In the genomic region with DNA sequence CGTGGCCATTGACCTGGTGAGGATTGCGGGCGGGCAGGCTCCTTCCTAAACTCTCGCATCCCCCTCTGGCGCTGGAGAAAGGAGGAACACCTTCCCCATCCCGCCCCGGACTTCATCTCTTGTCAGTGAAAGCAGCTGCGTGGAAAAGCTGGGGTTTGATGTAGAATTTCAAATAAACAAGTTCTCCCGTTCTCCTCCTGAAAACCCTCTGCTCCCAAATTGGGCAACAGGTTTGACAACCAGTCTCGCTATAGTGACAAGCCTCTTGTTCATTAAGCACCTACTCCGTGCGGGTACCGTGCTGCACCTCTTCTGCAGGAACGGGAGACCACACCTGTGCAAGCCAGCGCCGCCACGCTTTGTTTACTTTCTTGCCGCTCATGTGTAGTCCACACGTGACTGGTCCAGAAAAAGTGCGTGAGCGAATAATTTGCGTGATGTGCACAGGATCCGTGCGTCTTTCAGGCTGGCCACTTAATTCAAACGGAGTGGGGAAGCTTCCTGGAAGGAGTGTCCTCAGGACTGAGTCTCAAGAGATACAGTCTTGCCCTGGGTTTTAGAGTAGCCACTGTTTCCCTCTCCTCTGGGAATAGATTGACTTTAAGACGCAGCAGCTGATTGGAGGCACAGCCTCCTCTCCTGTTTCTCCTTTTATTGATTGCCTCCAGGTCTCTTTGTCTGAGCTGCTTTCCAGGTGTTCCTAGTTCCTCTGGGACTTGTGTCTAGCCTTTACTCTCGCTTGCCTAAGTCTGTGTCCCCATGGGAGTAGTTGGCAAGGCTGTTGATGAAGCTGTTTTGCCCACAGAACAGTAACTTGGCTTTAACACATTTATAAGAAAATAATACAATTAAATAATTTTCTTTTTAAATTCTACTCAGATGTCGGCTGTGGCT, we compare ENCODE assay signal across 7 mouse cellular contexts. TPM values are rescaled to one million over a fixed set of nuclear protein-coding genes. Genes with fewer than 3 reads are reported as not detected.
DNase-seq lines count a peak whose midpoint lies in the region; ATAC-seq and TF ChIP-seq lines count a peak whose summit lies in the region.

No protein-coding gene starts in this region.

- TF ChIP-seq CTCF in lung, adult 2 months (IDR thresholded peaks at IDR 0.05; ENCODE audit: insufficient read depth, low read length), result no peak

- H3K9me3 ChIP-seq in embryonic facial prominence, embryonic 13.5 days, result no peaks in the 10 kb centered on the region
- H3K9me3 ChIP-seq in intestine, embryonic 16.5 days (ENCODE audit: control insufficient read depth, low read length), result no peaks in the 10 kb centered on the region

- H3K36me3 ChIP-seq in embryonic facial prominence, embryonic 13.5 days, result no peaks in the 10 kb centered on the region
- H3K36me3 ChIP-seq in intestine, embryonic 16.5 days (ENCODE audit: control insufficient read depth, insufficient read depth, low read length), result no peaks in the 10 kb centered on the region
- H3K36me3 ChIP-seq in myocyte (ENCODE audit: control insufficient read depth, insufficient read depth), result no peaks in the 10 kb centered on the region

- no peak for TF ChIP-seq POLR2A in lung, adult 2 months (IDR thresholded peaks at IDR 0.05; ENCODE audit: borderline replicate concordance, extremely low read depth, low read depth, low read length)
- TF ChIP-seq POLR2A in myocyte (IDR thresholded peaks at IDR 0.05; ENCODE audit: insufficient read length, low read depth), result no peak

- peak overlapping the region; percentile 98 for H3K4me2 ChIP-seq in embryonic facial prominence, embryonic 13.5 days
- H3K4me2 ChIP-seq in intestine, embryonic 16.5 days (ENCODE audit: low read depth, low read length), result peak overlapping the region; percentile 99
- H3K4me2 ChIP-seq in myocyte (ENCODE audit: low read depth), result peak overlapping the region; percentile 42

- WGBS in lung, adult 2 months, result 10% methylated on average over 28 of the region's 28 CpGs
- 3% methylated on average over 28 of the region's 28 CpGs for WGBS in embryonic facial prominence, embryonic 13.5 days
- WGBS in intestine, embryonic 16.5 days, result 5% methylated on average over 28 of the region's 28 CpGs

- peak; percentile 18 for DNase-seq in lung, adult 2 months
- DNase-seq in lung, postnatal 10 days, result no peak
- DNase-seq in right cerebral cortex, postnatal 4 days, result no peak
- no peak for DNase-seq in left cerebral cortex, adult 11 months (ENCODE audit: low spot score)

- H3K4me1 ChIP-seq in lung, adult 2 months (ENCODE audit: control insufficient read depth, insufficient read depth, low read length), result peaks cover 6% of the 10 kb centered on the region; the same call in 1 of the 2 replicates
- H3K4me1 ChIP-seq in embryonic facial prominence, embryonic 13.5 days, result peaks cover 18% of the 10 kb centered on the region
- H3K4me1 ChIP-seq in intestine, embryonic 16.5 days (ENCODE audit: control insufficient read depth, insufficient read depth, low read length), result peaks cover 12% of the 10 kb centered on the region

- H3K79me2 ChIP-seq in myocyte (ENCODE audit: control insufficient read depth, insufficient read depth), result no peaks in the 10 kb centered on the region

- ATAC-seq in embryonic facial prominence, embryonic 13.5 days (ENCODE audit: insufficient number of reproducible peaks, insufficient read depth, low FRiP score, low TSS enrichment, low read depth), result 0 out of 2 replicates have a peak, but pooled peaks have one; percentile 29
- peak; percentile 62; the same call in 1 of the 2 replicates for ATAC-seq in intestine, embryonic 16.5 days

- H3K4me3 ChIP-seq in lung, adult 2 months (replicated peaks; ENCODE audit: extremely low read depth, low read depth, low read length), result peak overlapping the region; percentile 43
- H3K4me3 ChIP-seq in embryonic facial prominence, embryonic 13.5 days, result peak overlapping the region; percentile 59
- peak overlapping the region; percentile 61 for H3K4me3 ChIP-seq in intestine, embryonic 16.5 days (ENCODE audit: low read length)
- no peak overlapping the region for H3K4me3 ChIP-seq in myocyte

- H3K27ac ChIP-seq in embryonic facial prominence, embryonic 13.5 days, result peak overlapping the region; percentile 7; the same call in 1 of the 2 replicates
- H3K27ac ChIP-seq in intestine, embryonic 16.5 days (ENCODE audit: low read length), result no peak overlapping the region

- H3K9ac ChIP-seq in embryonic facial prominence, embryonic 13.5 days, result peak overlapping the region; percentile 72
- peak overlapping the region; percentile 59 for H3K9ac ChIP-seq in intestine, embryonic 16.5 days (ENCODE audit: low read depth, low read length)

- H3ac ChIP-seq in myocyte (ENCODE audit: control insufficient read depth, insufficient read length), result no peak overlapping the region

- H3K27me3 ChIP-seq in embryonic facial prominence, embryonic 13.5 days, result peaks cover 32% of the 10 kb centered on the region
- peaks cover 8% of the 10 kb centered on the region for H3K27me3 ChIP-seq in intestine, embryonic 16.5 days (replicated peaks; ENCODE audit: control insufficient read depth, insufficient read depth, low read length)
- H3K27me3 ChIP-seq in myocyte (ENCODE audit: control insufficient read depth, insufficient read depth, insufficient read length), result peaks cover 29% of the 10 kb centered on the region

TF ChIP-seq in myocyte, 11 proteins besides CTCF, POLR2A, EP300 and RAD21:
- no peak for TF ChIP-seq MYOG (IDR thresholded peaks at IDR 0.05; ENCODE audit: control insufficient read depth in 1 of 3, insufficient read depth in 1 of 3, insufficient read length in 2 of 3, low read depth in 2 of 3)

RNA-seq across cellular contexts. Expression of gene D930020B18Rik, which starts 0.9 kb away (rescaled TPM):
- polyA plus RNA-seq in lung, adult 2 months (2012; rRNA removed), result 0.59 and 1.0 TPM in 2 replicates
- polyA plus RNA-seq in embryonic facial prominence, embryonic 13.5 days (2015; fragmentation: Nextera tagmentation; extraction: Ambion mirVana), result 0.76 and 2.4 TPM in 2 replicates
- polyA plus RNA-seq in intestine, embryonic 16.5 days (2015; fragmentation: Nextera tagmentation; extraction: Ambion mirVana), result 0.28 and 0.36 TPM in 2 replicates
- polyA plus RNA-seq in myocyte (2012; fragmentation: generic; extraction: Trizol), result not detected

RNA-seq across cellular contexts. Expression of gene Xpot, which starts 16.2 kb away (rescaled TPM):
- 95.5 and 107 TPM in 2 replicates for polyA plus RNA-seq in lung, adult 2 months (2012; rRNA removed)
- 48.1 and 61.6 TPM in 2 replicates for polyA plus RNA-seq in embryonic facial prominence, embryonic 13.5 days (2015; fragmentation: Nextera tagmentation; extraction: Ambion mirVana)
- polyA plus RNA-seq in intestine, embryonic 16.5 days (2015; fragmentation: Nextera tagmentation; extraction: Ambion mirVana), result 36.3 and 36.6 TPM in 2 replicates
- polyA plus RNA-seq in myocyte (2012; fragmentation: generic; extraction: Trizol), result 78.6 TPM

RNA-seq across cellular contexts. Expression of gene Tbk1, which starts 55.7 kb away (rescaled TPM):
- polyA plus RNA-seq in lung, adult 2 months (2012; rRNA removed), result 8.9 and 20.4 TPM in 2 replicates
- polyA plus RNA-seq in embryonic facial prominence, embryonic 13.5 days (2015; fragmentation: Nextera tagmentation; extraction: Ambion mirVana), result 32.3 and 35.9 TPM in 2 replicates
- 36.8 and 38.2 TPM in 2 replicates for polyA plus RNA-seq in intestine, embryonic 16.5 days (2015; fragmentation: Nextera tagmentation; extraction: Ambion mirVana)
- polyA plus RNA-seq in myocyte (2012; fragmentation: generic; extraction: Trizol), result 9.0 TPM

Comparison
In these comparisons a context has a peak if more than half of its experiments do, and no peak if none do; other contexts are left out.
1. H3K4me2 ChIP-seq: peak in every context shown above with its lines; median percentile 99 in intestine, embryonic 16.5 days; 98 in embryonic facial prominence, embryonic 13.5 days; 42 in myocyte.